Mouse (Mus musculus) embryonic fibroblast, embryonic 13.5 days (primary cell): Measurements from ENCODE around the gene Adgrf1. TPM values are rescaled to one million over a fixed set of nuclear protein-coding genes. Genes with fewer than 3 reads are reported as not detected.
A peak's percentile ranks its signal among the peaks of the same experiment; 100 is the strongest.

Source experiments
- H3K27ac ChIP-seq: 2 replicates; pipeline ENCODE4 v1.5.1; 2012; ENCODE audit warnings: low read length, control low read depth, inconsistent platforms; ENCODE audit not compliant: insufficient read depth
- H3K4me1 ChIP-seq: 2 replicates; pipeline ENCODE4 v1.6.1; 2011; ENCODE audit warnings: low read length; ENCODE audit not compliant: control insufficient read depth, insufficient read depth
- H3K4me3 ChIP-seq: 2 replicates; pipeline ENCODE4 v1.5.1; 2011; ENCODE audit warnings: mild to moderate bottlenecking, control low read depth, low read length; ENCODE audit not compliant: insufficient read depth
- CTCF ChIP-seq: IDR thresholded peaks from 2 replicates; pipeline ENCODE4 v1.5.1; 2011; ENCODE audit warnings: mild to moderate bottlenecking, control low read depth, low read length, moderate library complexity, borderline replicate concordance; ENCODE audit not compliant: insufficient read depth
- POLR2A ChIP-seq: IDR thresholded peaks from 2 replicates; pipeline ENCODE4 v1.6.1; 2011; ENCODE audit warnings: low read depth, mild to moderate bottlenecking, control low read depth, low read length, moderate library complexity
- polyA plus RNA-seq: library from polyadenylated mRNA; stranded (reverse); fragments of >200 nt; gene quantifications from 2 replicates; pipeline ENCODE4 v1.2.4, GENCODE M21; 2011; ENCODE audit warnings: low read depth; ENCODE audit not compliant: missing spikeins, insufficient read length

Gene Adgrf1
- polyA plus RNA-seq, 1 experiment: not detected

GRCm38 (mm10) chr17:43247245-43247644, 22.9 kb upstream of the Adgrf1 start:
- Histone ChIP-seq H3K4me3 (no peak overlapping the region), H3K27ac (no peak overlapping the region), H3K4me1 (no peaks in the 10 kb centered on the region; the same call in 1 of the 2 replicates)
- TF ChIP-seq CTCF: no peak
- TF ChIP-seq POLR2A: no peak

- no peak for TF ChIP-seq POLR2A
- TF ChIP-seq CTCF: no peak
- Histone ChIP-seq H3K27ac (no peak overlapping the region), H3K4me3 (no peak overlapping the region), H3K4me1 (no peaks in the 10 kb centered on the region; the same call in 1 of the 2 replicates)
Measured at GRCm38 (mm10) chr17:43249645-43250044, 20.5 kb upstream of the Adgrf1 start.

- H3K27ac ChIP-seq: no peak overlapping the region
- no peak overlapping the region for H3K4me3 ChIP-seq
- H3K4me1 ChIP-seq: no peaks in the 10 kb centered on the region; the same call in 1 of the 2 replicates
- TF ChIP-seq POLR2A (no peak), CTCF (no peak)
Measured at GRCm38 (mm10) chr17:43251249-43252125, 18.6 kb upstream of the Adgrf1 start.

GRCm38 (mm10) chr17:43252846-43253245, 17.3 kb upstream of the Adgrf1 start:
- TF ChIP-seq CTCF (no peak), POLR2A (no peak)

GRCm38 (mm10) chr17:43254261-43254660, 15.9 kb upstream of the Adgrf1 start:
- no peak overlapping the region for H3K27ac ChIP-seq
- TF ChIP-seq POLR2A: no peak
- TF ChIP-seq CTCF: no peak
- H3K4me3 ChIP-seq: no peak overlapping the region
- H3K4me1 ChIP-seq: no peaks in the 10 kb centered on the region; the same call in 1 of the 2 replicates

More at GRCm38 (mm10) chr17:43252846-43253245, 17.3 kb upstream of the Adgrf1 start:
- Histone ChIP-seq H3K4me1 (no peaks in the 10 kb centered on the region; the same call in 1 of the 2 replicates), H3K4me3 (no peak overlapping the region), H3K27ac (no peak overlapping the region)

- TF ChIP-seq POLR2A (no peak), CTCF (no peak)
- H3K4me1 ChIP-seq: no peaks in the 10 kb centered on the region
- H3K4me3 ChIP-seq: no peak overlapping the region
- H3K27ac ChIP-seq: no peak overlapping the region
Measured at GRCm38 (mm10) chr17:43256536-43257135, 13.5 kb upstream of the Adgrf1 start.

GRCm38 (mm10) chr17:43257699-43258098, 12.4 kb upstream of the Adgrf1 start:
- Histone ChIP-seq H3K27ac (no peak overlapping the region), H3K4me1 (no peaks in the 10 kb centered on the region), H3K4me3 (no peak overlapping the region)
- TF ChIP-seq CTCF (no peak), POLR2A (no peak)

- TF ChIP-seq CTCF: no peak
- TF ChIP-seq POLR2A: no peak
- no peaks in the 10 kb centered on the region; the same call in 1 of the 2 replicates for H3K4me1 ChIP-seq
- no peak overlapping the region for H3K27ac ChIP-seq
- no peak overlapping the region for H3K4me3 ChIP-seq
Measured at GRCm38 (mm10) chr17:43261937-43262336, 8.2 kb upstream of the Adgrf1 start.

- Histone ChIP-seq H3K4me1 (no peaks in the 10 kb centered on the region; the same call in 1 of the 2 replicates), H3K27ac (no peak overlapping the region), H3K4me3 (no peak overlapping the region)
- TF ChIP-seq POLR2A (no peak), CTCF (no peak)
Measured at GRCm38 (mm10) chr17:43264739-43265138, 5.4 kb upstream of the Adgrf1 start.

GRCm38 (mm10) chr17:43265178-43265837, 4.8 kb upstream of the Adgrf1 start:
- Histone ChIP-seq H3K4me1 (no peaks in the 10 kb centered on the region; the same call in 1 of the 2 replicates), H3K27ac (no peak overlapping the region), H3K4me3 (no peak overlapping the region)
- TF ChIP-seq POLR2A (no peak), CTCF (peak; percentile 95)
